Mouse (Mus musculus): ENCODE results near the gene 1700001K19Rik.
A peak's percentile ranks its signal among the peaks of the same experiment; 100 is the strongest.
"Not testable (repeated sequence)": the region's sequence is repeated elsewhere in the genome, so short reads cannot be mapped to it uniquely, and the experiment has no call there.

The 1700001K19Rik gene

DNA sequence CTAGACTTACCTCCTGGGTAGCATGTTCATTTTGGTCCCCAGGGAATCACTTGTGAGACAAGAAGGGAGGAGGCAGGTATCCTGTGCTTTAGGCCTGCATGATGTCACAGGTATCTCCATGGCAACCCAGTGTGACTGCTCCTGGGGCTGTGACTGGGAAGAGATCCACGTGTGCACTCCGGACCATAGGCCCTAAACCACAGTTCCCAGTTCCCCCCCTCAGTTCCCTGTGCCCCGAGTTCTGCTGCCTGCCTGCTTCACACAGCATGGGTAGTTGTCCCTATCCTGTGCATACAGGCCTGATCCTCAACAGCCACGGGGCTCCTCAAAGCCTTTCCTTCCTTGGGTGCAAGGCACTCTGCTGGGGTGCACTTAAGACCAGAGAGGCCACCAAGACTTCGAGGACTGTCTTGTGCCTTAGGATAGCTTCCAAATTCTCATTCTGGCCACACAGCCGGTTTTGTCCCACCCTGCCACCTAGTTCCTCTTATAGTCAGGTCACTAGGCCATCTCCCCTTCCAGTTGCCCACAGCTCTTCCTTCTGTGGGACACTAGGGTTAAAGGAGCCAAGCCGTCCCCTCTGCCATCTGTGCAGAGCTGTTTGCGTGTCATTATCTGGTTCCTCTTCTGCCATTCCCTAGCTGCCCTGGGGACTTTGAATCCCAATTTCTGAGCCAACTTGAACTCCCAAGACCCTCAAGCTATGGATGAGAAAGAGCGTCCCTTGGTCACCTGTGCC lies at the start of gene 1700001K19Rik:
Gene 1700001K19Rik, minus strand, starts transcription at position 59 of the 739 bp plus-strand sequence.
- no peak for DNase-seq

DNA sequence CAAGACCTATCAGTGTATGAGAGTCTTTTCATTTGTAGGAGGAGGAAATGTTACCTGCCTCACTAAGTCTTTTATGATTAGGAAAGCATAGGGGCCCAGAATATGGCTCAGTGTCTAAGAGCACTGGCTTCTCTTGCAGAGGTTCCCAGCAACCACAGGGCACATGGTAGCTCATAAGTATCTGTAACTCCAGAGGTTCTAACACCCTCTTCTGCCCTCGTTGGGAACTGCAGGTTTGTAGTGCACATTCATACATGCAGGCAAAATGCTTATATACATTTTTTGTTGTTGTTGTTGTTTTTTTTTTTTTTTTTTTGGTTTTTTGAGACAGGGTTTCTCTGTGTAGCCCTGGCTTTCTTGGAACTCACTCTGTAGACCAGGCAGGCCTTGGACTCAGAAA lies 44.0 kb upstream of the 1700001K19Rik start:
- DNase-seq = no peak

DNA sequence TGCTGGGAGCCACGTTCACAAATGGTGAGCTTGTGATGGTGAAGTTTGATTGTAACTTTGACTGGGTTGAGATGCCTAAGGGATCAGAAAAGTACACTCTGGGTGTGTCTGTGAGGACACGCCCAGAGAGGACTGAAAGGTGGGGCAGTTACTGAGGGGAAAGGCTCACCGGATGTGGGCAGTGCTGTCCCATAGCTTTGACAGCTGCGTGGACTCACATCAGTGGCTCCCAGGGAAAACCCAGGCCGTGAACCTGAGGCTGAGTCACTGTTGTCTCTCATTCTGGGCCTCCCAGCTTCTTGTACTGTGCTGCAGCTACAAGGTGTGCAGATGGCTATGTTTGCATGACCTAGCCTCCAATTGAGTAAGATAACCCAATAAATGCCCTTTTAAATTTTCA lies 43.1 kb upstream of the 1700001K19Rik start:
- DNase-seq = no peak

DNA sequence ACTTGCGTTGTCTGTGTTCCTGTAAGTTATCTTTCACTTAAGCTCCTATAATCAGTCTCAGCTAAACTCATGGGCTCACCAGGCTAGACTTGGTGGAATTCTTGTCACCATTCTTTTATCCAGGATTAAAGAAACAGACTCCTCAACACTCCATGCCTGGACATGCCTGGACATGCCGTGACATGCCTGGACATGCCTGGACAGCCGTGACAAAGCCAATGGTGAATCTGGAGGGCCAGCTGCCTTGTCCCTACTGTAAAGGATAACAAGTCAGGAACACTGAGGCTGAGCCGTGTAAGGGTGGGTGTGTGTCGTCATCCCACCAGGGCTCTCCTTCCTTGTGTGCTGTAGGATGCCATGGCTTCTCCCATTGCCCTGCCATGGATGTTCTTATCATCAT lies 42.6 kb upstream of the 1700001K19Rik start:
- DNase-seq = no peak

DNA sequence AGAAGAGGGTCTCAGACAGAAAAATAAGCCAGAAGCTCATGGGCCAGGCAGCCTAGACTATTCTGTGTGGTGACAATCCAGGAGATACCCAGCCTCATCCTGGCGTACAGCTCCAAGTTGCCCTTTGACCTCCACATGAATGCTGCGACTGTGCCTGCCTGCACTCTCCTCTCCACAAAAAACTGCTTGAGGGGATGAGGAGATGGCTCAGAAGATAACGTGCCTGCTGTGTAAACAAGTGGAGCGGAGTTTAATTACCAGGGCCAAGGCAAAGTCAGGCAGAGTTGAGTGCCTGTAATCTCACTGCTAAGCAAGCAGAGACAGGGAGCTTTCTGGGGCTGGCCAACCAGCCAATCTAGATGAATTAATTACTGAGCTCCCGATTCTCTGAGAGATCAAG lies 33.6 kb upstream of the 1700001K19Rik start:
- no peak for DNase-seq

DNA sequence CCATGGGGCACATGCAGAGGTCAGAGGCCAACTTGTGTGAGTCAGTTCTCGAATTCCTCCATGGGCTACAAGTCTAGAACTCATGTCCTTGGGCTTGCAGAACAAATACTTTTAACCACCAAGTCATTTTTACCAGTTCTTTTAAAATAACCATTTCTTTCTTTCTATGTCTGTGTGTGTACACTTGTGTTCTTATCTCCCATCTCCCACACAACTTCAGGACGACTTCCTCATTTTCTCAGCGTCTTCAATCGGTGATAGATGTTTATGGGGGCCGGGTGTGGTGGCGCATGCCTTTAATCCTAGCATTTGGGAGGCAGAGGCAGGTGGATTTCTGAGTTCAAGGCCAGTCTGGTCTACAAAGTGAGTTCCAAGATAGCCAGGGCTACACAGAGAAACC lies 31.8 kb upstream of the 1700001K19Rik start:
- DNase-seq = no peak

DNA sequence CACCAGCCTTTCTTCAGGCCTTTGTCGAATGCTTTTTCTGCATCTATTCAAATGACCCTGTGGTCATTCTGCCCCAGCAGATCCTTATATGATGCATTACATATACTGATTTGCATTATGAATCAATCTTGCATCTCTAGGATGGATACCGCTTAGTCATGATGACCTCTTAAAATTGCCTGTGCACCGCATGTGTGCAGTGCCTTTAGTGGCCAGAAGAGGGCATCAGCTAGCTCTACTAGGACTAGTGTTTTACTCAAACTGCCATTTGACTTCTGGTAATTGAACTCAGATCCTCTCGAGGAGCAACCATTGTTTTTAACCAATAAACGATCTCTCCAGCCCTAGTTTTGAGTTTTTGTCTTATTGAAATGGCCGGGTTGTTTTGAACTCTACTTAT lies 31.4 kb upstream of the 1700001K19Rik start:
- DNase-seq = no peak

DNA sequence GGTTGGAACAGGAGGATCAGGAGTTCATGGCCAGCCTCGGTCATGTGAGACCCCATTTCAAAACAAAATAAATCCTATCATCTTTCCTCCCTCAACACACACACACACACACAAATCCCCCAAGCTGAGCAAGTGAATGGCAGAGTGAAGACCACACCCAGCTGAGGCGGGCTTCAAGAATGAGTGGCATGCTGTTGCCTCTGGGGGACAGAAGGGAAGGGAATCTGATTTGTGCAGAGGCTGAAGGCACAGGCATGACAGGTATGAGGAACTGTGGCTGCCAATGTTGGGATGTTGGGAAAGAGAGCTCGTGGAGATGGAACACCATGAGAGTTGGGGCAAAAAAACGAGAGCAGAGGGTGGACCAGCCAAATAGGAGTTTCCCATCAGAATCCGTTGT lies 28.9 kb upstream of the 1700001K19Rik start:
- DNase-seq = no peak

DNA sequence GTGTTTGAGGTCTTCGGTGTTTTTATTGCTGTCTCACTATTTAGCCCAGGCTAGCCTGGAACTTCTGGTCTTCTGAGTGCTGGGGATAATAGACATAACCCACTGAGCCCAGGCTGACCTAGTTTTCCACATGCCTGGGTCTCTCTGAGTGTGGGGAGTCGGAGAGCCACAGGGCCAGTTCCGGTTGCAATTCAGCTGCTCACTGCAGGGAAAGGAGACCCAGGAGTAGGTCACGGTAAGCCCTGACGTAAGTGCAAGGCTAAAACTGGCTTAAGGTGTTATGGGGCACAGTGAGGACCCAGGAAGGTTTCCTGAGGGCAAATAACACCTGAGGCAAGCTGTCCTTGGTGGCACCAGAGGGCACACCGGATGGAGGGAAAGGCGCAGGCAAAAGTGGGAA lies 25.0 kb upstream of the 1700001K19Rik start:
- no peak for DNase-seq

DNA sequence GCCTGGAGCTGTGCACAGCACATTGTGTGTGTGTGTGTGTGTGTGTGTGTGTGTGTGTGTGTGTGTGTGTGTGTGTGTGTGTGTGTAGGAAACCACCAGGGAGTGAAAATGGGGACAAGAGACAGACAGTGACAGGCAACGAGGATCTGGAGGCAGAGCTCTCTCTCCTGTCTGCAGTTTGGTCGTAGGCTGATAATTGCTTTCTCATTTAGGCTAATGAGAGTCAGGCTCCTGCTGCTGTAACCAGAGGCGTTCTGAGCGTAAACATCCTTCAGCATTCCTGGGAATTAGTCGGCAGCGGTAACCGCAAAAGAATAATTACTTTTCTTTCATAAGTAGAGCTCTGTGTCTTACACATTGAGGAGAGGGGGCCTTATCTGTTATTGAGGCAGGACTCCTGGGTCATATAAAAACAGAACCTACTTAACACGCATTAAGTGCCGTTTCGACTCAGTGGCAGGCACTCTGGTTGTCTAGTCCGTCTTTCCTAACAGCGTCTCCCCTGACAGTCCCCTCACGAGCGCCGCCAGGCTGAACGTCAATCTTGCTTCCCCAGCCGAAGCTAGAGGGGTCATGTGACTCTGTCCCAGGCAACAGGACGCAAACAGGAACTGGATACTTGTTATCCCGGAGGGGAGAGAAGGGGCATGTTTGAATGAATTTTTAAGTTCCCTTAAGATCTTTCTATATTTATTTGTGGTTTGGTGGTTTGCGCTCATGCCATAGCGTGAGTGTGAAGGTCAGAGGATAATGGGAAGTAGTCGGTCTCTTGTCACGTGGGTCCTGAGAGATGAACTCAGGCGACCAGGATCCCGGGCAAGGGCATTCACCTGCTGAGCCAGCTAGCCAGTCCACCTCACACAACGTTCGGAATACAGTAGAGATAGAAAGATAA lies 24.2 kb upstream of the 1700001K19Rik start:
- peak; percentile 37 to 55 for DNase-seq

DNA sequence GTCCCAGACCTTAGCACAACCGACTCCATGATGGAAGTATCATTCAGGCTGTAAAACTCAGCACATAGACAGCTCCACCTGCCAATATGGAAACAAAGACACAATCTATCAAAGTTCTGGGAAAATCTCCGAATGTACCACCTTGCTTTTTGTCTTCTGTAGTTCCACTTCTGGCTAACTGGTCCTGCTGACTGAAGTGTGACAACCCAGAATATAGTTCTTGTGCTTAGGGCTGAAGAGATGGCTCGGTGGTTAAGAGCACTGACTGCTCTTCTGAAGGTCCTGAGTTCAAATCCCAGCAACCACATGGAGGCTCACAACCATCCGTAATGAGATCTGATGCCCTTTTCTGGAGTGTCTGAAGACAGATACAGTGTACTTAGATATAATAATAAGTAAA lies 23.0 kb upstream of the 1700001K19Rik start:
- DNase-seq = not testable (repeated sequence)

DNA sequence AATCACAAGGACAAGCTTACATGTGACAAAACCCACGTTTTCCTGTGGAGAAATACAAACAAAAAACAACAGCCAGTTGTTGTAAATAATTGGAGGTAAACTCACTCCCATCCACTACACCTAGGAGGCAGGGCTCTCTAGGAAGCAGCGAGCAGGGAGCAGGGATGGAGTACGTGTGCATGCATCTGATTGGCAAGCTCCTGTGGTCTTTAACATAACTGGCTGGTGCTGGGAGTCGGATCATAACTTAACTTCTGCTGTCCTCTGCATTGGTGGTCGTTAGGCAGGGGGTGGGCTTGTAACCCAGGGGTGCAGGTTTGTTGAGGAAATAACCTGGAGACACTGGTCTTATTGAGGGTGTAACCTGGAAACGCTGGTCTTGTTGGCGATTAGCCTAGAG lies 21.3 kb upstream of the 1700001K19Rik start:
- DNase-seq = no peak

DNA sequence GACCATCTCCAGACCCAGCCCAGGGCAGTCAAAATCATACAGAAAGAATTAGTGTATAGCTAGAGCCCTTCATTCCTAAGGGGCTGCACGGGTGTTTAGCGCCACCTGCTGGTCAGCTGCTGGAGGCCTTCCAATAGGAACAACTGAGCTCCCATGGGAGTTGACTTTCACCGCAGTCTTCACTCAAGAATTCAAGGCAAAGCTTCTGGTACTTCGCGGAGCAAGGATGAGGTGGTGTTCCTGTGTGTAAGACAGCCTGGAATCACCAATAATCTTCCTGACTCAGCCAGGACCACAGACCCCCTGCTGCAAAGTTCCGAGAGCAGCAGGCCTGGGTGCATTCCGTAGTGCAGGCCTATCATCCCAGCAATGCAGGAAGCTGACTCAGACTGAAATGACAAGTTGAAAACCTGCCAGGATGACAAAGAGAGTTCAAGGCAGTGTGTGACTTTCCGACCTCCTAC lies 20.6 kb upstream of the 1700001K19Rik start:
- DNase-seq = peak; percentile 86 to 90

DNA sequence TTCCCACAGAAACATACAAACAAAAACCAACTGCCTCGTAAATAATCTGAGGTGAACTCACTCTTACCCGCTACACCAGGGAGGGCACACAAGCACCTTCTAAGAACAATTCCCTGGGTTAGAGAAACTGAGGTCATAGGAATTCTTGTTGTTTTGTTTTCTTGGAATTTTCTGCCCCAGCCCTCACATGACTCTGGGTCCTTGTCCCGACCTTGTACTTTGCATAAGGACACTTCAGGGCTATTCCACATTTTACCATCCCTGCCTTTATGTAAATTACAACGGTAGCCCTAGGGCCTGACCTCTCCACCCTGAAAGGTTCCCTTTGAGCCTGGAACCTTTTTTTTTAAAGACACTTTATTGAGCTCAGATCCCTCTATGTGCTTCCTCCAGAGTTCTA lies 20.1 kb upstream of the 1700001K19Rik start, which contains the start of gene Hsp90aa1:
Gene Hsp90aa1, minus strand, starts transcription at position 173 of the 400 bp plus-strand sequence.
- DNase-seq = no peak

DNA sequence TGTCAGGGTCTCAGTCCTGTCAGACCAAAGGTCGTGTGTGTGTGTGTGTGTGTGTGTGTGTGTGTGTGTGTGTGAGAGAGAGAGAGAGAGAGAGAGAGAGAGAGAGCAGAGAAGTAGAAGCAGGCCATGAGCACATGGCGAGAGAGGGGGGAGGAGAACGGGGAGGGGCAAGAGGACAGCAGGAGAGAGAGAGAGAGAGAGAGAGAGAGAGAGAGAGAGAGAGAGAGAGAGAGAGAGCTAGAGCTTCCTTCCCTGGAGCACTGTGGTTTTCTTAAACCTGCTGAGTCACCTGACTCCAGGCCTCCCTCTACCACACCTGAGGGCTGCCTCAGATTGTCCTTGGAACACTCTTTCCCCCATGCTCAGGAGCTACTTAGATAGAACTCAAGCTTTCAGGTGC lies 18.9 kb upstream of the 1700001K19Rik start:
- DNase-seq = not testable (repeated sequence)

DNA sequence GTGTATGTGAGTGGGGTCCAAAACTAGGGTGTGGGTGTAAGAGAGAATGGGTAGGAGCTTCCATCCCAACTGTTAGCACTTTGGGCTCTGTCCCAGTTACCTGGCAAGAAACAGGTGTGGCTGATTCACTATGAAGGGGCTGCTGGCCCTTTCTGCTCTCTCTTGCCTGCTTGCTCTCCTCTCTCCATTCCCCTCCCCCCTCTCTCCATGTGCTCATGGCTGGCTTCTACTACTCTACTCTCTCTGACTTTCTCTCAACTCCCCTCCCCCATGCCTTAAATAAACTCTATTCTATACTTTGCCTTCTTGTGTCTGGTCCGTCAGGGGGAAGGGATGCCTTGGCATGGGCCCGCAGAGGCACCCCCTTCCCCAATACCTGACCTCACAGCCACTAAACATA lies 18.3 kb upstream of the 1700001K19Rik start:
- no peak for DNase-seq

DNA sequence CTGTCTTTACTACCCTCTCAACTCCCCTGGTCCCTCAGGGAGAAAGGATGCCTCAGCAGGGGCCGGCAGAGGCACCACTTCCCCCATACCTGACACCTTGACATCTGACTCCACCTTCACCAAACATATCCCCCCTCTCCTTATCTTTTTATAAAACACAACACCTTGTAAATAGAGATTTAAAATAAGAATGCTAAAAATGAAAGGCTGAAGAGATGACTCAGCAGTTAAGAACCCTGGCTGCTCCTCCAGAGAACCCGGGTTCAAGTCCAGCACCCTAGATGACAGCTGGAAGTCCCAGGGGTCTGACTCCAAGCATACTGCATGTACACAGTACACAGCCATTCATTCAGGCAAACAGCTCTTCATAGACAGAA lies 16.7 kb upstream of the 1700001K19Rik start:
- no peak for DNase-seq

DNA sequence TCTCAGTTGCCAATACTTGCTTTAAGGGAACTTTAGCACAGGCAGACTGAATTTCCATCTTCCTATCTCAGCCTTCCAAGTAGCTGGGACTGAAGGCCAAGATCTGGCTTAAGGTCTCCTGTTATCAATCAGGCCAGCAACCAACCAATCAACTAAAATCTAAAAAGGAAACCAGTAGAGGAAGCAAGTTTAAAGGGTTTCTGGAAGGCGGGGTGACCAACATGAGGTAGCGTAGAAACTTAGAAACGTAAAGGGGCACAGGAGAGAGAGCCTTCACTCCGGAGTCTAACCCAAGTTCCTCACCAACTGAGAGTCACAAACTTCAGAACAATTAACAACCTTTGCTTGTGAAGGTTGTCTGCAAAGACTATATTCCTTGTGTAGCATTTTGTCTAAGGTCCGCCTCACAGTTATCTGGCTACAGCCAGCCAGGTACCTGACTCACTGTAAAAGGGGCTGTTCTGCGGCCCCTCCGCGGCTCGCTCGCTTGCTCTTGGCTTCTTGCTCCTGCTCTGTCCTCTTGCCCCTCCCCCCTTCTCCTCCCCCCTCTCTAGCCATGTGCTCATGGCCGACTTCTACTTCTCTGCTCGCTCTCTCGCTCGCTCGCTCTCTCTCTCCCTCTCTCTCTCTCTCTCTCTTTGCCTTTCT lies 16.2 kb upstream of the 1700001K19Rik start:
- no peak for DNase-seq

DNA sequence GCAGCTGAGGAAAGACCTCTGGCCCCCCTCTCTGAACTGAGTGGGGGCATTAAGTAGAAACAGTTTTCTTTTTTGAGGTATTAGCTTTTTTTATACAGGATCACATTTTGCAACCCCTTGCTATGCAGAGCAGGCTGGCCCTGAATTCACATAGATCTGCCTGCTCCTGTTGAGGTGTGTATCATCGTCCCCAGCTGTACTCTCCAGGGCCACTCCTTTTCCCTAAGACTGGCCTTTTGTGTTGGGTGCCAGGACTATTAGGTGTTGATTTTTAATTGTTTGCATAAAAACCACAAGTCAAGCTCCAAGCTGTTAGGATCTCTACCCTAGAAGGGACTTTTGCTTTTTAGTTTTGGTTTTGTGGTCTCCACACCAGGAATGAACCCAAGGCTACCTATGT lies 15.7 kb upstream of the 1700001K19Rik start:
- DNase-seq = no peak

DNA sequence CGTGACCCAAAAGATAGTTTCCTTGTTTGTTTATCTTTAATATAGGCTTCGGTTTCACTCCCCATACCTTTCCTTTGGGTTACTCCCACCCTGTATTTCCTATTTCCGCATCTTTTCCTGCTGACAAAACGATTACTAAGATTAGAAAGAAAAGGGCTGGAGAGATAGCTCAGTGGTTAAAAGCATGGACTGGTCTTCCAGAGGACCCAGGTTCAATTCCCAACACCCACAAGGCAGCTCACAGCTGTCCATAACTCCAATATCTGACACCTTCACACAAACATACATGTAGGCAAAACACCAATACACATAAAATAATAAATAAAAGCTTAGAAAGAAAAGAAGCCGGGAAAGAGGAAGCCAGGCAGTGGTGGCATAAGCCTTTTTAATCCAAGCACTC lies 15.0 kb upstream of the 1700001K19Rik start:
- no peak for DNase-seq

DNA sequence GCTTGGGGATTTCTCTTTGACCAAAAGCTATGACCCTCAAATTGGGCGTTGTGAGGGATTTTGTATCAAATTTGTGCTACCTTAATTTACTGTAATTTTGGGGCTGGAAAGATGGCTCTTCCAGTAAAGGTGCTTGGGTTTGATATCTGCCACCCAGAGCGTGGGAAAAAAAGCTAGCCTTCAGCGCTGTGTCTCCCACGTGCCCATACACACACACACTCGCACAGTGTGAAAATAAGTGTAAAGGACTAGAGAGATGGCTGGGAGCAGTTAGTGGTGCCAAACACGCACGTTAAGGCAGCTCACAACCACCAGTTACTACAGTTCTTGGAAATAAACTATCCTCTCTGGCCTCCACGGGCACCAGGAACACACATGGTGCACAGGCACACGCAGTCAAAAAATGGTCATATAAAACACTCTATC lies 14.6 kb upstream of the 1700001K19Rik start:
- no peak for DNase-seq

DNA sequence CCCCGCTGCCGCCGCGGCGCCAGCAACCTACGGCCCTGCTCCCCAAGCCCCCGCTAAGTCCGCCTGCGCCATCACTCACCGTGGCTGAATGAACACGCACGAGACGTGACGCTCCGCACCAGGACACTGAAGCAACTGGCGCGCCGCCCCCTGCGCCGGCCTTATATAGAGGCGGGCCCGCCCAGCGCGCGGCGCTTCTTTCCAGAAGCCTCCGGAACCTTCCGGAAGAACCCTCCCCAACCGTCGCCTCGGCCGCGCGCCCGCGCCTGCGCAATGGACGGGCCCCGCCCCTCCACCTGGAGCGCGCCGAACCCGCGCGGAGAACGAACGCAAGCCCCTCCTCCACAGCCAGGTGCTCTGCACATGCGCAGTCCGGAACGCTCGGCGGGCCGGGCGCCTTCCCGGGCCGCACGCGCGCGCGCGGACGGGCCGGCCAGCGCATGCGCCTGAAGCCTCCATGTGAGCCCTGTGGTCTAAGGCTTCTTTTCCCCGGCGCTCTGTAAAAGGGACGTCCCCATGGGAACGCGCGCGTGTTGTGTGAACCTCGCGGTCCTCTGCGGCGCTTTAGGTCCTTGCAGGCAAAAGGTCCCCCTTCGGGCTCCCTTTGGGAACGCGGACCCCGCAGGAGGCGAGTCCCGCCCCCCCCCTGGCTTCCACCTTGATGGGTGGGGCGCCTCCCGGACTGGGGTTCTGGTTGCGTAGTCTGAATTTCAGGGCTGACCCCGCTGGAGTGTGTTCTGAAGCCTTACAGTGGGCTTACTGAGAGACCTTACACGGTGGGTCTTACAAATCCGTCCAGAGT lies 14.0 kb upstream of the 1700001K19Rik start:
- peak; percentile 99 to 100 for DNase-seq

All from cerebellum, postnatal 25 days (tissue).